Mouse (Mus musculus) hindbrain, embryonic 15.5 days (tissue): Measurements from ENCODE around the gene Syce2. TPM values are rescaled to one million over a fixed set of nuclear protein-coding genes. Genes with fewer than 3 reads are reported as not detected.
A peak's percentile ranks its signal among the peaks of the same experiment; 100 is the strongest.

Experiments used
- ATAC-seq: fragments of 200-750 bp; cut with Nextera tagmentation; 2 replicates; pipeline ENCODE4 v1.8.0; 2017; ENCODE audit warnings: low read depth, moderate number of reproducible peaks, moderate TSS enrichment; ENCODE audit not compliant: low FRiP score
- H3K27ac ChIP-seq: fragments of 300-500 bp; sonication (generic); replicated peaks from 2 replicates; pipeline ENCODE4 v1.5.1; 2015; ENCODE audit warnings: mild to moderate bottlenecking, inconsistent platforms
- H3K27me3 ChIP-seq: fragments of 300-500 bp; sonication (generic); 2 replicates; pipeline ENCODE4 v1.6.1; 2015; ENCODE audit warnings: control low read depth, inconsistent platforms
- H3K36me3 ChIP-seq: fragments of 300-500 bp; sonication (generic); 2 replicates; pipeline ENCODE4 v1.6.1; 2015; ENCODE audit warnings: control low read depth, inconsistent platforms
- H3K4me1 ChIP-seq: fragments of 300-500 bp; sonication (generic); replicated peaks from 2 replicates; pipeline ENCODE4 v1.6.1; 2015; ENCODE audit warnings: control low read depth, inconsistent platforms
- H3K4me2 ChIP-seq: fragments of 300-500 bp; sonication (generic); 2 replicates; pipeline ENCODE4 v1.6.1; 2015; ENCODE audit warnings: moderate library complexity, mild to moderate bottlenecking, inconsistent platforms
- H3K4me3 ChIP-seq: fragments of 300-500 bp; sonication (generic); 2 replicates; pipeline ENCODE4 v1.5.1; 2015; ENCODE audit warnings: mild to moderate bottlenecking, inconsistent platforms
- H3K9ac ChIP-seq: fragments of 300-500 bp; sonication (generic); 2 replicates; pipeline ENCODE4 v1.6.1; 2015; ENCODE audit warnings: inconsistent platforms
- H3K9me3 ChIP-seq: fragments of 300-500 bp; sonication (generic); 2 replicates; pipeline ENCODE4 v1.6.1; 2016; ENCODE audit warnings: control low read depth, inconsistent platforms
- WGBS: fragments of 180-500 bp; shearing (Covaris S2); methylation state at CpG from one replicate; pipeline ENCODE4 v1.1.7; 2015; 5-methylcytosine and 5-hydroxymethylcytosine counted together
- microRNA-seq: library from miRNA; unstranded; fragments of <30 nt; microRNA quantifications from one replicate; pipeline ENCODE4, GENCODE M21; 2016
- polyA plus RNA-seq: library from polyadenylated mRNA; unstranded; fragments of >200 nt; fragmentation: Nextera tagmentation; extraction: Ambion mirVana; gene quantifications from 2 replicates; pipeline ENCODE4 v1.2.1, GENCODE M21; 2015

The Syce2 gene
- polyA plus RNA-seq, 1 experiment from 2014 or later, result 37.3 TPM

- Histone ChIP-seq H3K27me3 (no peaks in the 10 kb centered on the region), H3K27ac (peak within 1 kb of the TSS; percentile 97), H3K36me3 (peaks cover 3% of the 10 kb centered on the region), H3K4me3 (peak within 1 kb of the TSS; percentile 81), H3K4me2 (peak within 1 kb of the TSS; percentile 70), H3K9me3 (no peaks in the 10 kb centered on the region), H3K9ac (peak within 1 kb of the TSS; percentile 97), H3K4me1 (peaks cover 23% of the 10 kb centered on the region)
- ATAC-seq, result peak; percentile 67
- under 1% methylated on average over 49 of the region's 50 CpGs for WGBS
Measured at GRCm38 (mm10) chr8:84936962-84937546, 65.1 kb downstream of the Syce2 start, which contains the start of gene Mast1. Gene Mast1, minus strand, starts transcription at chr8:84937359.

Small RNA genes within 50 kb of the gene (microRNA-seq; reads per million reads assigned to microRNA genes)
- not detected for gene Gm24197
- 4.6 reads per million, percentile 19 among the genes with 10 or more reads in this experiment for gene Mir7069

Other genes with a start within 250 kb of the Syce2 start
- gene Ier2, start 209.3 kb upstream of the Syce2 start, polyA plus RNA-seq, result 18.8 and 24.5 TPM in 2 replicates
- gene Trmt1, start 185.8 kb upstream of the Syce2 start, polyA plus RNA-seq, result 62.5 and 65.9 TPM in 2 replicates
- 13.6 and 16.1 TPM in 2 replicates for gene Nacc1, start 184.2 kb upstream of the Syce2 start, polyA plus RNA-seq
- 3.1 and 3.6 TPM in 2 replicates for gene Lyl1, start 170.7 kb upstream of the Syce2 start, polyA plus RNA-seq
- 1.2 and 1.7 TPM in 2 replicates for gene G430095P16Rik, start 149.1 kb upstream of the Syce2 start, polyA plus RNA-seq
- gene Nfix, start 71.8 kb upstream of the Syce2 start, polyA plus RNA-seq, result 71.2 and 87.6 TPM in 2 replicates
- gene Dand5, start 49.3 kb upstream of the Syce2 start, polyA plus RNA-seq, result 14.0 and 15.1 TPM in 2 replicates
- 39.7 and 40.6 TPM in 2 replicates for gene Gadd45gip1, start 40.6 kb upstream of the Syce2 start, polyA plus RNA-seq
- 79.1 and 85.9 TPM in 2 replicates for gene Rad23a, start 31.4 kb upstream of the Syce2 start, polyA plus RNA-seq
- gene Calr, start 25.2 kb upstream of the Syce2 start, polyA plus RNA-seq, result 700 and 710 TPM in 2 replicates
- 108 and 112 TPM in 2 replicates for gene Farsa, start 15.1 kb upstream of the Syce2 start, polyA plus RNA-seq
- 36.4 and 40.3 TPM in 2 replicates for gene Gcdh, start 21.8 kb downstream of the Syce2 start, polyA plus RNA-seq
- 0.64 TPM in 2 replicates for gene Klf1, start 29.8 kb downstream of the Syce2 start, polyA plus RNA-seq
- 5.7 and 7.3 TPM in 2 replicates for gene Dnase2a, start 36.4 kb downstream of the Syce2 start, polyA plus RNA-seq
- 72.4 and 81.1 TPM in 2 replicates for gene Mast1, start 65.2 kb downstream of the Syce2 start, polyA plus RNA-seq
- gene Rtbdn, start 74.9 kb downstream of the Syce2 start, polyA plus RNA-seq, result 2.8 and 3.5 TPM in 2 replicates
- not detected in 2 replicates for gene Gm49661, start 97.3 kb downstream of the Syce2 start, polyA plus RNA-seq
- 1,124 and 1,185 TPM in 2 replicates for gene Prdx2, start 97.5 kb downstream of the Syce2 start, polyA plus RNA-seq
- 54.2 and 59.8 TPM in 2 replicates for gene Rnaseh2a, start 97.7 kb downstream of the Syce2 start, polyA plus RNA-seq
- 6.3 and 6.8 TPM in 2 replicates for gene Junb, start 106.6 kb downstream of the Syce2 start, polyA plus RNA-seq
- gene Hook2, start 118.5 kb downstream of the Syce2 start, polyA plus RNA-seq, result 34.0 and 37.3 TPM in 2 replicates
- 0.08 TPM in 1 of 2 replicates, not detected in the other for gene Best2, start 142.4 kb downstream of the Syce2 start, polyA plus RNA-seq
- 148 and 159 TPM in 2 replicates for gene Asna1, start 153.2 kb downstream of the Syce2 start, polyA plus RNA-seq
- 123 and 132 TPM in 2 replicates for gene Trir, start 154.7 kb downstream of the Syce2 start, polyA plus RNA-seq
- 56.8 and 63.7 TPM in 2 replicates for gene Tnpo2, start 164.8 kb downstream of the Syce2 start, polyA plus RNA-seq
- 72.0 and 76.1 TPM in 2 replicates for gene Fbxw9, start 187.9 kb downstream of the Syce2 start, polyA plus RNA-seq
- gene Gm5741, start 195.9 kb downstream of the Syce2 start, polyA plus RNA-seq, result 0.99 and 1.0 TPM in 2 replicates
- gene Dhps, start 199.6 kb downstream of the Syce2 start, polyA plus RNA-seq, result 103 and 111 TPM in 2 replicates
- 117 and 119 TPM in 2 replicates for gene Wdr83os, start 208.6 kb downstream of the Syce2 start, polyA plus RNA-seq
- gene Wdr83, start 209.2 kb downstream of the Syce2 start, polyA plus RNA-seq, result 47.2 and 53.0 TPM in 2 replicates
- gene Man2b1, start 211.2 kb downstream of the Syce2 start, polyA plus RNA-seq, result 20.9 and 22.5 TPM in 2 replicates